Mouse (Mus musculus): ENCODE results near the gene Foxg1. TPM values are rescaled to one million over a fixed set of nuclear protein-coding genes. Genes with fewer than 3 reads are reported as not detected.

Foxg1 gene
- not detected in 2 replicates for polyA plus RNA-seq (2012; ENCODE audit: low replicate concordance)

GRCm38 (mm10) chr12:49382565-49383520 is at the start of gene Foxg1:
Foxg1 (plus strand) TSS chr12:49382660.

GRCm38 (mm10) chr12:49384876-49385630 is 2.6 kb downstream of the Foxg1 start, which contains the start of gene Gm43517:
Gm43517 (plus strand) TSS chr12:49385174.

Other genes starting within 250 kb of the Foxg1 start
- gene Gm43517, start 2.5 kb downstream of the Foxg1 start, polyA plus RNA-seq (2012; ENCODE audit: low replicate concordance): not detected in 2 replicates

All from leukemia stem cell, adult 10-12 weeks (primary cell).